Mouse (Mus musculus) liver, embryonic 14 days (tissue): ENCODE data around the gene Serf1. TPM values are rescaled to one million over a fixed set of nuclear protein-coding genes. Genes with fewer than 3 reads are reported as not detected.

ENCODE experiments used
- polyA plus RNA-seq: library from polyadenylated mRNA; depleted of rRNA; stranded (reverse); fragments of >200 nt; gene quantifications from 2 replicates; pipeline ENCODE4 v1.2.3, GENCODE M21; 2012; rRNA removed

The Serf1 gene
- 10.2 and 11.0 TPM in 2 replicates for polyA plus RNA-seq

DNA sequence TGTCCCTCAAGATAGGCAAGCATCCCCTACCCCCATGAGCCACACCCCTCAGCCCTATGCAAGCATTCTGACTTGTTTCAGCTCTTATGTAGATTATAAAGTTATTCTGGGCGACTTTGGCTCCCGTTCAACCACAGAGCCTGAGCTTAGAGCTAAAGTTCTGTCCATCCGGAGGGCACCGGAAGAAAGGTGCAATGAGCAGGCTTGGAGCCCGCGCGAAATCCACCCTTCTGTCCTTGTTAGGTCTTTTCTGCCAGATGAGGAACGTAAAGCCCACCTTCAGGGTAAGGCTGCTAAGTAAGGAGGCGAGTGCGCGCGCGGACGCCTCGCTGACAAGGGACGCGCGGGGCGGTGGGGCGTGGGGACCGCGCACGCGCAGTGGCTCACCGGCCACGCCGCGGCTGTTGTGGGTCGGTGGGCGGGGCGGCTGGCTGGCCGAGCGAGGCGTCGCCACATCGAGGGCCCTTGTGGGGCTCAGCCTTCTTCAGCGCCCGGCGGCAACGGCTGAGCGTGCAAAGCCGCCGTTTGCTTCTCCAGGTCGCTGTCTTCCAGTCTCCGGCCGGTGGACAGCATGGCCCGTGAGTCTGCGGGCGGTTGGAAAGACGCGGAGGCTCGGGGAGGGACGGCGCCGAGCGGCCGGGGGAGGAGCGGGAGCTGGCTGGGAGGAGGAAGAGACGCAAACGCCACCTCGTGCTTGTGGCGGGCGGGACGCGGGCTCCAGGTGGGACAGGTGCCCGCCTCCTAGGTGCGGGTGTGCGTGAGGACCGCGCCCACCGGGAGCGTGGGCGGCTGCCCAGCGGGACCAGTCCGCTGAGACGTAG lies at the start of gene Serf1:
Gene Serf1 (plus strand): TSS at position 361 of the 821 bp plus-strand sequence.

GRCm38 (mm10) chr13:100103748-100104254 lies 4.0 kb upstream of the Serf1 start, which contains the start of gene Bdp1:
Gene Bdp1, minus strand, starts transcription at chr13:100104070.

GRCm38 (mm10) chr13:100124423-100125257 lies 16.8 kb downstream of the Serf1 start, which contains the start of gene Smn1:
Gene Smn1, plus strand, starts transcription at chr13:100124852.

Other genes with a start within 250 kb of the Serf1 start
- not detected in 2 replicates for gene Cartpt, start 206.9 kb upstream of the Serf1 start, polyA plus RNA-seq
- 7.6 and 8.0 TPM in 2 replicates for gene Mccc2, start 92.4 kb upstream of the Serf1 start, polyA plus RNA-seq
- gene Bdp1, start 3.9 kb upstream of the Serf1 start, polyA plus RNA-seq, result 6.2 and 7.2 TPM in 2 replicates
- 27.0 and 30.0 TPM in 2 replicates for gene Smn1, start 16.8 kb downstream of the Serf1 start, polyA plus RNA-seq
- 1.7 and 2.5 TPM in 2 replicates for gene Naip2, start 94.1 kb downstream of the Serf1 start, polyA plus RNA-seq
- gene Naip5, start 138.3 kb downstream of the Serf1 start, polyA plus RNA-seq, result 0.78 and 1.0 TPM in 2 replicates
- 0.72 and 0.93 TPM in 2 replicates for gene Naip6, start 209.7 kb downstream of the Serf1 start, polyA plus RNA-seq